Mouse (Mus musculus): ENCODE measurements around the gene Gm15130.

The Gm15130 gene

DNA sequence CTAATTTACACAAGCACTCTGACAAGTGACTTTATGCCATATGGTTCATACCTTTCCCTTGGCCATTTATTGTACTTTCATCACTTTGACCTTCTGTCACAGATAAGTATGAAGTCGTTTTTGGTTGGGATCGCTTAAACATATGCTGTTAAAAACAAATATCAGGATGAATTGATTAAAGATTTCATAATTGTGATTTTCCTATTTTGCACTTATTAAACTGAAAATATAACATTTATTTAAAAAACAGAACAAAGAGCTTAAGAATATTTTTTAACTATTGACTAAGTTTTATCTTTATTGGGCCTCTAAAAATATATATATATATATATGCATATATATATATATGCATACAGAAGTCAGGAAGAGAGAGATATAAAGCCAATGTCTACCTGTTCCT, at the start of gene Gm15130:
Gene Gm15130 (minus strand): TSS at position 101 of the 400 bp plus-strand sequence.
- no peak for DNase-seq

GRCm38 (mm10) chr2:111182068-111182467, 29.3 kb upstream of the Gm15130 start:
- DNase-seq, result no peak

- no peak for DNase-seq
Observed at GRCm38 (mm10) chr2:111135739-111136138, 17.0 kb downstream of the Gm15130 start.

DNA sequence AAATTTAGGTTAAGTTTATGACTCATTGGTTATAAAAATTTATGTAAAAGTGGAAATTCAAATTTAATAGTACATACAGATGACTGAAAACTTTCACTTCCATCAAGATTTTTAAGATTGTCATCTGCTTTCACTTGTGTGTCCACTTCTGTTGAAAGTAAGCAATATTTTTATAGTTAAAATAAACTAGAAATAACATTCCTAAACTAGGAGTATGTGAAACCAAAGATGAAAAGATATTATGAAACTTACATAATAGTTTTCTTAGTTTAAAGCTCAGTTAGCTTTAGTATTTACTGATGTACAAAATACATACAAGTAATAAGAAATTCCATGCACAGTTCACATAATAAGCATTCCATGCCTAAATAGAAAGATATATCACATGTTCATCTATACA, 46.9 kb downstream of the Gm15130 start, which contains the start of gene Gm13941:
Gene Gm13941 (minus strand): TSS at position 101 of the 400 bp plus-strand sequence.
- DNase-seq, result no peak
